Mouse (Mus musculus): ENCODE measurements around the gene Ssmem1. TPM values are rescaled to one million over a fixed set of nuclear protein-coding genes. Genes with fewer than 3 reads are reported as not detected.

Gene Ssmem1
- total RNA-seq, 2 experiments from 2014 or later: not detected

GRCm38 (mm10) chr6:30551644-30552580 is 42.3 kb downstream of the Ssmem1 start:
- no peak for ATAC-seq (replicated peaks; ENCODE audit: low FRiP score, poor library complexity, severe bottlenecking)

DNA sequence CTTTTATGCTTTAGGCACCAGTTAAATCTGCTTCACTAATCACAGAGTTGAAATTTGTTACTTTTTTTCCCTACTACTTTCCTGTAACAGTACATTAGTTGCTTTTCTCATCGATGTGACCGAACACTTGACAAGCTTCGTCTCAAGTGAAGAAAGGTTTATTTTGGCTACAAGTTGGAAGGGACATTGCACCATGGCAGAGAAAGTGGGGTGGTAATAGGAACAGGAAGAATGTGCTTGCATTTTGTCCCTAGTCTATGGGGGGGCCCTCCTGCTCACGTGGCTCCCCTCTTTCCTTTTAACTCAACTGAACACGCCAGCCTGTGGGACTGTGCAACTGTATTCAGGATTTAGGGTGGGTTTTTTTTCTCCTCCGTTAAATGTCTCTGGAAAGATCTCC is 43.0 kb downstream of the Ssmem1 start:
- ATAC-seq (replicated peaks; ENCODE audit: low FRiP score, poor library complexity, severe bottlenecking): no peak

GRCm38 (mm10) chr6:30553381-30554010 is 43.8 kb downstream of the Ssmem1 start:
- ATAC-seq (replicated peaks; ENCODE audit: low FRiP score, poor library complexity, severe bottlenecking): no peak

- no peak for ATAC-seq (replicated peaks; ENCODE audit: low FRiP score, poor library complexity, severe bottlenecking)
These were observed 44.4 kb downstream of the Ssmem1 start for GRCm38 (mm10) chr6:30554092-30554491.

DNA sequence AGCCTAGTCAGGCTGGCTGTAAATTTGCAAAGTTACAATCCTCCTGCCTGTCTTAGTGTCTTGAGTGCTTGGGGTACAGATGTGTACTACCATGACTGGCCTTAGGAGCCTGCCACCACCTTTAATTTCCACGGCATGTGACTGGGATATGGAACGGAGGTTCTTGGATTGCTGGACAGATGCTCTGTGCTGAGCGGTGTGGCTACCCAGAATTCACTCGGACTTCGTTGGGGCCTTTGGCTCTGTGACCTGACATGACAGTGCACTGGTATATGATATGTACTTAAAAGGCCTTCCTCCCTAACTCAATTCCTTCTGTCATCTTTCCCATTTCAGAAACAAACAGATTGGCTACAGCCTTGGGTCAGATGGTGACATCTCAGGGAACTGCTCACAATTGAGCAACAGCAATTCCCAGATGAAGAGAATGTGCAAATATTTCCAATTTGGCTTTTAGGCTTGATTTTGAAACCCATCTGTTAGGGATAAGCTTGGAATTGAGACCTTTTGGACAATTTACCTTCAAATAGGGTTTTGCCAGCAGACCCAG is 45.0 kb downstream of the Ssmem1 start:
- no peak for ATAC-seq (replicated peaks; ENCODE audit: low FRiP score, poor library complexity, severe bottlenecking)

DNA sequence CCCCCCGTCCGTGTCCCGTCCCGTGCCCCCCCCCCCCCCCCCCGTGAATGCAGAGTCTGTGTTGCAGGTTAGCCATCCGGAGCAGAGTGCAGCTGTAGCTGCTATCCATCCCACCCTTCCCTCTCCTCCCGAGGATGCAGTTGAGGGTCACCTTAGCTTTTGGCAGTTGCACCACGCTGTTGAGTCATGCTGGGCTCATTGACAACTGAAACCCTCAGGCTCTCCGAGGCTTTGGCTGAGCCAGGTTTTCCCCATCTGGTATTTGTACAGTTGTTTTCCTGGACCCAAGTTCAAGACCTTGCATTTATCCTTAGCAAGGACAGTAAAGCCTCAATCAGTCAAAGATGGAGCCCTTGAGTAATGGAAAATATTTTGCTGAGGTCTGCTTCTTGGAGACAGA is 46.4 kb downstream of the Ssmem1 start:
- ATAC-seq (replicated peaks; ENCODE audit: low FRiP score, poor library complexity, severe bottlenecking): no peak

DNA sequence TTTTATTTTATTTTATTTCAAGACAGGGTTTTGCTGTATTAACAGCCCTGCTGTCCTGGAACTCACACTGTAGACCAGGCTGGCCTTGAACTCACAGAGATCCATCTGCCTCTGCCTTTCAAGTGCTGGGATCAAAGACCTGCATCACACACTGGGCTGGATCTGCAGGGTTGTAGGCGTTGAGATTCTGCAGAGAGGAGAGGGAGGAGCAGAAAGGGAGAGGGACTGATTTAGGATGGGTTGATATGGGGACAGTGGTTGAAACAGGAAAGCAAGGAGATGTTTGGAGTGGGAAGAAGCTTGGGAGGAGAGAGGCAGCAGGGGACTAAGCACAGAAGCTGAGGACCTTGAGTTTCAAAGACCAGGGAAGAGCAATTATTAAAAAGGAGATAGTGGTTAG is 50.1 kb downstream of the Ssmem1 start:
- no peak for ATAC-seq (replicated peaks; ENCODE audit: low FRiP score, poor library complexity, severe bottlenecking)

GRCm38 (mm10) chr6:30562132-30562531 is 52.5 kb downstream of the Ssmem1 start:
- ATAC-seq (replicated peaks; ENCODE audit: low FRiP score, poor library complexity, severe bottlenecking): no peak

GRCm38 (mm10) chr6:30563575-30563974 is 53.9 kb downstream of the Ssmem1 start:
- no peak for ATAC-seq (replicated peaks; ENCODE audit: low FRiP score, poor library complexity, severe bottlenecking)

- no peak for ATAC-seq (replicated peaks; ENCODE audit: low FRiP score, poor library complexity, severe bottlenecking)
These were observed 54.4 kb downstream of the Ssmem1 start for GRCm38 (mm10) chr6:30564051-30564450.

GRCm38 (mm10) chr6:30568069-30568468 is 58.4 kb downstream of the Ssmem1 start, which contains the start of gene Cpa4:
Gene Cpa4 (plus strand): TSS chr6:30568369.
- no peak for ATAC-seq (replicated peaks; ENCODE audit: low FRiP score, poor library complexity, severe bottlenecking)

- ATAC-seq (replicated peaks; ENCODE audit: low FRiP score, poor library complexity, severe bottlenecking): no peak
These were observed 59.7 kb downstream of the Ssmem1 start for GRCm38 (mm10) chr6:30569331-30569730.

Other genes with a start within 250 kb of the Ssmem1 start
- gene Ube2h, start 205.3 kb upstream of the Ssmem1 start, total RNA-seq (2015; ENCODE audit: low replicate concordance): 230 and 271 TPM in 2 replicates
- 407 and 551 TPM in 2 replicates for gene Ube2h, start 205.3 kb upstream of the Ssmem1 start, total RNA-seq (2017; ENCODE audit: low replicate concordance)
- gene Zc3hc1, start 118.8 kb upstream of the Ssmem1 start, total RNA-seq (2015; ENCODE audit: low replicate concordance): 6.3 and 17.7 TPM in 2 replicates
- 5.5 and 12.5 TPM in 2 replicates for gene Zc3hc1, start 118.8 kb upstream of the Ssmem1 start, total RNA-seq (2017; ENCODE audit: low replicate concordance)
- 7.5 and 7.7 TPM in 2 replicates for gene Klhdc10, start 108.0 kb upstream of the Ssmem1 start, total RNA-seq (2015; ENCODE audit: low replicate concordance)
- gene Klhdc10, start 108.0 kb upstream of the Ssmem1 start, total RNA-seq (2017; ENCODE audit: low replicate concordance): 12.1 and 18.4 TPM in 2 replicates
- gene Tmem209, start 66 bp upstream of the Ssmem1 start, total RNA-seq (2015; ENCODE audit: low replicate concordance): 19.4 and 22.2 TPM in 2 replicates
- 15.9 and 16.3 TPM in 2 replicates for gene Tmem209, start 66 bp upstream of the Ssmem1 start, total RNA-seq (2017; ENCODE audit: low replicate concordance)
- gene Cpa2, start 31.7 kb downstream of the Ssmem1 start, total RNA-seq (2015; ENCODE audit: low replicate concordance): not detected in 2 replicates
- not detected in 2 replicates for gene Cpa2, start 31.7 kb downstream of the Ssmem1 start, total RNA-seq (2017; ENCODE audit: low replicate concordance)
- not detected in 2 replicates for gene Cpa4, start 58.5 kb downstream of the Ssmem1 start, total RNA-seq (2015; ENCODE audit: low replicate concordance)
- not detected in 2 replicates for gene Cpa4, start 58.5 kb downstream of the Ssmem1 start, total RNA-seq (2017; ENCODE audit: low replicate concordance)
- gene Cpa5, start 101.2 kb downstream of the Ssmem1 start, total RNA-seq (2015; ENCODE audit: low replicate concordance): 1.3 TPM in 1 of 2 replicates, not detected in the other
- gene Cpa5, start 101.2 kb downstream of the Ssmem1 start, total RNA-seq (2017; ENCODE audit: low replicate concordance): not detected in 2 replicates
- gene Cpa1, start 129.4 kb downstream of the Ssmem1 start, total RNA-seq (2015; ENCODE audit: low replicate concordance): not detected in 2 replicates
- not detected in 2 replicates for gene Cpa1, start 129.4 kb downstream of the Ssmem1 start, total RNA-seq (2017; ENCODE audit: low replicate concordance)
- gene Cep41, start 183.9 kb downstream of the Ssmem1 start, total RNA-seq (2015; ENCODE audit: low replicate concordance): 3.5 and 5.0 TPM in 2 replicates
- gene Cep41, start 183.9 kb downstream of the Ssmem1 start, total RNA-seq (2017; ENCODE audit: low replicate concordance): 0.77 and 4.5 TPM in 2 replicates
- gene Mest, start 213.7 kb downstream of the Ssmem1 start, total RNA-seq (2015; ENCODE audit: low replicate concordance): not detected in 2 replicates
- gene Mest, start 213.7 kb downstream of the Ssmem1 start, total RNA-seq (2017; ENCODE audit: low replicate concordance): not detected in 2 replicates